Mouse (Mus musculus) spleen, adult 2 months (tissue): ENCODE measurements around the gene Ten1. TPM values are rescaled to one million over a fixed set of nuclear protein-coding genes. Genes with fewer than 3 reads are reported as not detected.

ENCODE experiments used
- DNase-seq, 2 experiments: peaks; one replicate each; pipeline versions ENCODE4 v3.0.0 to v3.0.0-alpha.2; 2012 to 2021; ENCODE audit warnings: low spot score in 2 of 2, low read depth in 1 of 2
- H3K27ac ChIP-seq: fragments of 200-500 bp; 2 replicates; pipeline ENCODE4 v1.5.1; 2012; ENCODE audit warnings: low read length, inconsistent platforms; ENCODE audit not compliant: insufficient read depth
- H3K27me3 ChIP-seq: fragments of 200-500 bp; 2 replicates; pipeline ENCODE4 v1.6.1; 2012; ENCODE audit warnings: mild to moderate bottlenecking, moderate library complexity, low read length, inconsistent platforms; ENCODE audit not compliant: control insufficient read depth, insufficient read depth
- H3K36me3 ChIP-seq: fragments of 200-500 bp; 2 replicates; pipeline ENCODE4 v1.6.1; 2012; ENCODE audit warnings: mild to moderate bottlenecking, low read length, inconsistent platforms; ENCODE audit not compliant: control insufficient read depth, insufficient read depth
- H3K4me1 ChIP-seq: fragments of 200-500 bp; 2 replicates; pipeline ENCODE4 v1.6.1; 2011; ENCODE audit warnings: inconsistent platforms; ENCODE audit not compliant: control insufficient read depth, insufficient read depth, insufficient read length
- H3K4me3 ChIP-seq: fragments of 200-500 bp; 2 replicates; pipeline ENCODE4 v1.5.1; 2011; ENCODE audit warnings: mild to moderate bottlenecking, inconsistent platforms; ENCODE audit not compliant: insufficient read depth, insufficient read length; ENCODE audit errors: extremely low read depth
- CTCF ChIP-seq: fragments of 200-500 bp; IDR thresholded peaks from 2 replicates; pipeline ENCODE4 v1.5.1; 2011; ENCODE audit warnings: mild to moderate bottlenecking, inconsistent platforms; ENCODE audit not compliant: insufficient read depth, insufficient read length, insufficient replicate concordance; ENCODE audit errors: extremely low read depth
- POLR2A ChIP-seq: fragments of 200-500 bp; IDR thresholded peaks from 2 replicates; pipeline ENCODE4 v1.6.1; 2011; ENCODE audit warnings: low read depth, low read length, inconsistent platforms
- WGBS: fragments of 180-500 bp; shearing (Covaris S2); methylation state at CpG from one replicate; pipeline ENCODE4 v1.1.7; 2018; 5-methylcytosine and 5-hydroxymethylcytosine counted together
- polyA plus RNA-seq: library from polyadenylated mRNA; depleted of rRNA; stranded (reverse); fragments of >200 nt; gene quantifications from 2 replicates; pipeline ENCODE4 v1.2.3, GENCODE M21; 2012; rRNA removed

The Ten1 gene
- 18.3 and 24.0 TPM in 2 replicates for polyA plus RNA-seq

GRCm38 (mm10) chr11:116198639-116199531 lies at the start of gene Ten1, which contains the start of gene Acox1:
Gene Ten1, plus strand, starts transcription at chr11:116198855.
Gene Acox1, minus strand, starts transcription at chr11:116199045.
- Histone ChIP-seq H3K27me3 (no peaks in the 10 kb centered on the region), H3K27ac (peak within 1 kb of the TSS; percentile 89), H3K4me1 (peaks cover 5% of the 10 kb centered on the region; the same call in 1 of the 2 replicates), H3K4me3 (peak within 1 kb of the TSS; percentile 94), H3K36me3 (no peaks in the 10 kb centered on the region)
- DNase-seq = peak; percentile 84 to 92
- TF ChIP-seq CTCF (no peak), POLR2A (peak; percentile 67)
- under 1% methylated on average over 62 of the region's 62 CpGs for WGBS

GRCm38 (mm10) chr11:116149341-116149740 lies 49.3 kb upstream of the Ten1 start:
- Histone ChIP-seq H3K4me1 (no peaks in the 10 kb centered on the region), H3K27me3 (no peaks in the 10 kb centered on the region), H3K27ac (no peak overlapping the region), H3K4me3 (no peak overlapping the region), H3K36me3 (no peaks in the 10 kb centered on the region; the same call in 1 of the 2 replicates)
- DNase-seq = no peak
- WGBS = 94% methylated on average over 6 of the region's 6 CpGs
- TF ChIP-seq CTCF (no peak), POLR2A (no peak)

- no peak for TF ChIP-seq POLR2A
- no peak for TF ChIP-seq CTCF
- Histone ChIP-seq H3K27ac (no peak overlapping the region), H3K4me3 (no peak overlapping the region), H3K27me3 (no peaks in the 10 kb centered on the region), H3K4me1 (no peaks in the 10 kb centered on the region), H3K36me3 (no peaks in the 10 kb centered on the region; the same call in 1 of the 2 replicates)
- DNase-seq = no peak
- WGBS = 91% methylated on average over 2 of the region's 2 CpGs
These were observed 47.7 kb upstream of the Ten1 start for GRCm38 (mm10) chr11:116150960-116151359.

GRCm38 (mm10) chr11:116161312-116161711 lies 37.3 kb upstream of the Ten1 start:
- Histone ChIP-seq H3K4me1 (no peaks in the 10 kb centered on the region), H3K36me3 (no peaks in the 10 kb centered on the region), H3K4me3 (no peak overlapping the region), H3K27ac (no peak overlapping the region), H3K27me3 (no peaks in the 10 kb centered on the region)
- 88% methylated on average over 12 of the region's 12 CpGs for WGBS
- TF ChIP-seq CTCF (no peak), POLR2A (no peak)
- no peak for DNase-seq

- no peak overlapping the region for H3K27ac ChIP-seq
- DNase-seq = no peak
- 84% methylated on average over 10 of the region's 10 CpGs for WGBS
- no peak overlapping the region for H3K4me3 ChIP-seq
- H3K36me3 ChIP-seq = no peaks in the 10 kb centered on the region
- no peaks in the 10 kb centered on the region for H3K4me1 ChIP-seq
- no peaks in the 10 kb centered on the region for H3K27me3 ChIP-seq
- TF ChIP-seq POLR2A (no peak), CTCF (no peak)
These were observed 36.5 kb upstream of the Ten1 start for GRCm38 (mm10) chr11:116162146-116162545.

GRCm38 (mm10) chr11:116163002-116163401 lies 35.7 kb upstream of the Ten1 start:
- 74% methylated on average over 9 of the region's 9 CpGs for WGBS
- H3K4me1 ChIP-seq = no peaks in the 10 kb centered on the region
- no peak for TF ChIP-seq POLR2A
- no peak for TF ChIP-seq CTCF
- H3K27me3 ChIP-seq = no peaks in the 10 kb centered on the region
- no peak overlapping the region for H3K4me3 ChIP-seq
- H3K27ac ChIP-seq = no peak overlapping the region
- H3K36me3 ChIP-seq = no peaks in the 10 kb centered on the region
- DNase-seq = no peak

- no peak for DNase-seq
- no peaks in the 10 kb centered on the region for H3K27me3 ChIP-seq
- 21% methylated on average over 6 of the region's 6 CpGs for WGBS
- peaks cover 1% of the 10 kb centered on the region; the same call in 1 of the 2 replicates for H3K36me3 ChIP-seq
- H3K27ac ChIP-seq = no peak overlapping the region
- H3K4me3 ChIP-seq = peak overlapping the region; percentile 76
- H3K4me1 ChIP-seq = no peaks in the 10 kb centered on the region
- TF ChIP-seq POLR2A = no peak
- TF ChIP-seq CTCF = no peak
These were observed 31.4 kb upstream of the Ten1 start for GRCm38 (mm10) chr11:116167232-116167631.
